Mouse (Mus musculus) brain, embryonic 18.5 days (tissue): Measurements from ENCODE around the gene C87414.
"Not testable (repeated sequence)": the region's sequence is repeated elsewhere in the genome, so short reads cannot be mapped to it uniquely, and the experiment has no call there.

Experiments
- DNase-seq: peaks from one replicate; pipeline ENCODE4 v3.0.0-alpha.2; 2012; ENCODE audit warnings: low read depth, low spot score

C87414 gene

DNA sequence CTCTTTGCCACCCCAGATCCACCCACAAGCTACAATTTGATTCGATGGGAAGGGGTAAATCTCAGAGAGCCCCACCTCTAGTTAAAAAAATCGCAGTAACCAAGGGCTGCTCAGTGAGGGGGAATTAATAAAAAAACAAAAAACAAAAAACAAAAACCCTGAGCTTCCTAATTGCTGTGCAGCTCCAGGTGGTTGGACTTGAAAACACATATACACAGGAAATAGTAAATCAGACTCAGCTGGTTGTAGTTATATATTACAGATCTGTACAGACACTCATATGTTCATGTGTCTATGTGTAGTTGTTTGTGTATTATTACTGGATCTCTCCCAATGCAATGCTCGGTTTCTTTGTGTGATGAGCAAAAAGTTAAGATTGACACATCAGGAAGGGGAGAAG lies at the start of gene C87414:
Gene C87414, minus strand, starts transcription at position 101 of the 400 bp plus-strand sequence.
- not testable (repeated sequence) for DNase-seq

DNA sequence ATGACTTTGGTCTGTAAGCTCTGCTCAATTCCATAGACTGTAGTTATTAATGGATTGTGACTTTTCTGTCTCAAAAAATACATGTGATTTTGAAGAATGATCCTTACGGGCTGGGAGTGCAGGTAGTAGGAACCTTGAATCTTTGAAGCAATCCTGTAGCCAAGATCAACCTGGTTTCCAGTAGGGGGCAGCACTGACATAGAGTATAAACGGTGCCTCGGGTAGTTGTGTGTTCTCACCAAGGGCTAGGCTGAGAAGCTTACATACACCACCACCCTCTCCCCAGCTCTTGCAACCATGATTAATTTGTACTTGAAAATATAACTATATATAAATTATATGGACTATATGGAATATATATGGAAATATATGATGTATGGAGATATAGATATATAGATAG lies 13.3 kb upstream of the C87414 start:
- not testable (repeated sequence) for DNase-seq
